Mouse (Mus musculus) liver, embryonic 16.5 days (tissue): Measurements from ENCODE around the gene Rasgrp1. TPM values are rescaled to one million over a fixed set of nuclear protein-coding genes. Genes with fewer than 3 reads are reported as not detected.

Source experiments
- ATAC-seq: fragments of 200-750 bp; cut with Nextera tagmentation; 2 replicates; pipeline ENCODE4 v1.8.0; 2017; ENCODE audit warnings: low read depth, mild to moderate bottlenecking, moderate number of reproducible peaks, moderate library complexity
- H3K27ac ChIP-seq: fragments of 300-500 bp; sonication (generic); 2 replicates; pipeline ENCODE4 v1.5.1; 2014; ENCODE audit warnings: mild to moderate bottlenecking, low read length
- H3K27me3 ChIP-seq: fragments of 300-500 bp; sonication (generic); 2 replicates; pipeline ENCODE4 v1.6.1; 2014; ENCODE audit warnings: low read depth, low read length, mixed read lengths; ENCODE audit not compliant: control insufficient read depth, insufficient read depth
- H3K36me3 ChIP-seq: fragments of 300-500 bp; sonication (generic); 2 replicates; pipeline ENCODE4 v1.6.1; 2014; ENCODE audit warnings: mild to moderate bottlenecking; ENCODE audit not compliant: control insufficient read depth, insufficient read depth
- H3K4me1 ChIP-seq: fragments of 300-500 bp; sonication (generic); 2 replicates; pipeline ENCODE4 v1.6.1; 2014; ENCODE audit warnings: low read depth, low read length, mixed read lengths; ENCODE audit not compliant: control insufficient read depth
- H3K4me2 ChIP-seq: fragments of 300-500 bp; sonication (generic); 2 replicates; pipeline ENCODE4 v1.6.1; 2014; ENCODE audit warnings: low read depth, low read length, mixed read lengths
- H3K4me3 ChIP-seq: fragments of 300-500 bp; sonication (generic); 2 replicates; pipeline ENCODE4 v1.5.1; 2014; ENCODE audit warnings: low read depth, mild to moderate bottlenecking, low read length
- H3K9ac ChIP-seq: fragments of 300-500 bp; sonication (generic); 2 replicates; pipeline ENCODE4 v1.6.1; 2014; ENCODE audit warnings: low read depth, low read length
- H3K9me3 ChIP-seq: fragments of 300-500 bp; sonication (generic); replicated peaks from 2 replicates; pipeline ENCODE4 v1.6.1; 2016; ENCODE audit warnings: low read length; ENCODE audit not compliant: control insufficient read depth
- WGBS: fragments of 180-500 bp; shearing (Covaris S2); extraction: QIAGEN DNeasy Blood & Tissue Kit; methylation state at CpG from one replicate; pipeline ENCODE4 v1.1.7; 2014; ENCODE audit not compliant: insufficient replicate concordance; 5-methylcytosine and 5-hydroxymethylcytosine counted together
- polyA plus RNA-seq: library from polyadenylated mRNA; unstranded; fragments of >200 nt; fragmentation: Nextera tagmentation; extraction: Ambion mirVana; gene quantifications from 2 replicates; pipeline ENCODE4 v1.2.1, GENCODE M21; 2015

Gene Rasgrp1
- polyA plus RNA-seq, 1 experiment from 2014 or later, result 0.70 TPM

GRCm38 (mm10) chr2:117313586-117314235 lies 29.1 kb downstream of the Rasgrp1 start:
- WGBS, result 79% methylated on average over 5 of the region's 5 CpGs
- Histone ChIP-seq H3K4me1 (no peaks in the 10 kb centered on the region), H3K27me3 (no peaks in the 10 kb centered on the region), H3K4me3 (no peak overlapping the region), H3K9me3 (no peaks in the 10 kb centered on the region), H3K27ac (no peak overlapping the region), H3K36me3 (no peaks in the 10 kb centered on the region), H3K4me2 (no peak overlapping the region), H3K9ac (no peak overlapping the region)
- no peak for ATAC-seq

GRCm38 (mm10) chr2:117312441-117312895 lies 30.3 kb downstream of the Rasgrp1 start:
- Histone ChIP-seq H3K4me2 (no peak overlapping the region), H3K9ac (no peak overlapping the region), H3K27ac (no peak overlapping the region), H3K27me3 (no peaks in the 10 kb centered on the region), H3K4me3 (no peak overlapping the region), H3K9me3 (no peaks in the 10 kb centered on the region), H3K4me1 (no peaks in the 10 kb centered on the region), H3K36me3 (no peaks in the 10 kb centered on the region)
- whole genome bisulfite sequencing, result 64% methylated on average over 7 of the region's 7 CpGs
- ATAC-seq, result no peak

GRCm38 (mm10) chr2:117312030-117312429 lies 30.8 kb downstream of the Rasgrp1 start:
- no peaks in the 10 kb centered on the region for H3K9me3 ChIP-seq
- no peak for ATAC-seq
- H3K27ac ChIP-seq, result no peak overlapping the region
- WGBS, result 40% methylated on average over 2 of the region's 2 CpGs
- no peaks in the 10 kb centered on the region for H3K36me3 ChIP-seq
- no peak overlapping the region for H3K4me3 ChIP-seq
- no peak overlapping the region for H3K9ac ChIP-seq
- no peaks in the 10 kb centered on the region for H3K27me3 ChIP-seq
- H3K4me2 ChIP-seq, result no peak overlapping the region
- no peaks in the 10 kb centered on the region for H3K4me1 ChIP-seq

- no peak overlapping the region for H3K27ac ChIP-seq
- no peak overlapping the region for H3K9ac ChIP-seq
- no peak overlapping the region for H3K4me3 ChIP-seq
- H3K4me2 ChIP-seq, result no peak overlapping the region
- ATAC-seq, result no peak
- WGBS, result 35% methylated on average over 1 of the region's 1 CpGs
- H3K27me3 ChIP-seq, result no peaks in the 10 kb centered on the region
- H3K36me3 ChIP-seq, result no peaks in the 10 kb centered on the region
- no peaks in the 10 kb centered on the region for H3K9me3 ChIP-seq
- H3K4me1 ChIP-seq, result no peaks in the 10 kb centered on the region
Observed at GRCm38 (mm10) chr2:117311349-117311748, 31.5 kb downstream of the Rasgrp1 start.

- WGBS, result 34% methylated on average over 2 of the region's 2 CpGs
- Histone ChIP-seq H3K4me2 (no peak overlapping the region), H3K4me1 (no peaks in the 10 kb centered on the region), H3K4me3 (no peak overlapping the region), H3K9me3 (no peaks in the 10 kb centered on the region), H3K36me3 (no peaks in the 10 kb centered on the region), H3K9ac (no peak overlapping the region), H3K27ac (no peak overlapping the region), H3K27me3 (no peaks in the 10 kb centered on the region)
- no peak for ATAC-seq
Observed at GRCm38 (mm10) chr2:117309046-117309445, 33.8 kb downstream of the Rasgrp1 start.

GRCm38 (mm10) chr2:117307959-117308358 lies 34.8 kb downstream of the Rasgrp1 start:
- Histone ChIP-seq H3K4me2 (no peak overlapping the region), H3K4me3 (no peak overlapping the region), H3K9me3 (no peaks in the 10 kb centered on the region), H3K36me3 (no peaks in the 10 kb centered on the region), H3K9ac (no peak overlapping the region), H3K27ac (no peak overlapping the region), H3K27me3 (no peaks in the 10 kb centered on the region), H3K4me1 (no peaks in the 10 kb centered on the region)
- ATAC-seq, result no peak
- 66% methylated on average over 3 of the region's 3 CpGs for WGBS

- Histone ChIP-seq H3K4me2 (no peak overlapping the region), H3K27me3 (no peaks in the 10 kb centered on the region), H3K9me3 (no peaks in the 10 kb centered on the region), H3K27ac (no peak overlapping the region), H3K9ac (no peak overlapping the region), H3K4me3 (no peak overlapping the region), H3K4me1 (no peaks in the 10 kb centered on the region), H3K36me3 (no peaks in the 10 kb centered on the region)
- no peak for ATAC-seq
- WGBS, result 51% methylated on average over 5 of the region's 5 CpGs
Observed at GRCm38 (mm10) chr2:117304941-117305340, 37.9 kb downstream of the Rasgrp1 start.

- no peak for ATAC-seq
- Histone ChIP-seq H3K27ac (no peak overlapping the region), H3K27me3 (no peaks in the 10 kb centered on the region), H3K4me1 (no peaks in the 10 kb centered on the region), H3K4me2 (no peak overlapping the region), H3K36me3 (no peaks in the 10 kb centered on the region), H3K9me3 (no peaks in the 10 kb centered on the region), H3K9ac (no peak overlapping the region), H3K4me3 (no peak overlapping the region)
- 70% methylated on average over 12 of the region's 12 CpGs for WGBS
Observed at GRCm38 (mm10) chr2:117303391-117304350, 39.1 kb downstream of the Rasgrp1 start.
